Mouse (Mus musculus): Measurements from ENCODE around the gene Olfr1217. TPM values are rescaled to one million over a fixed set of nuclear protein-coding genes. Genes with fewer than 3 reads are reported as not detected.

Olfr1217 gene
- polyA plus RNA-seq, 1 experiment: not detected

DNA sequence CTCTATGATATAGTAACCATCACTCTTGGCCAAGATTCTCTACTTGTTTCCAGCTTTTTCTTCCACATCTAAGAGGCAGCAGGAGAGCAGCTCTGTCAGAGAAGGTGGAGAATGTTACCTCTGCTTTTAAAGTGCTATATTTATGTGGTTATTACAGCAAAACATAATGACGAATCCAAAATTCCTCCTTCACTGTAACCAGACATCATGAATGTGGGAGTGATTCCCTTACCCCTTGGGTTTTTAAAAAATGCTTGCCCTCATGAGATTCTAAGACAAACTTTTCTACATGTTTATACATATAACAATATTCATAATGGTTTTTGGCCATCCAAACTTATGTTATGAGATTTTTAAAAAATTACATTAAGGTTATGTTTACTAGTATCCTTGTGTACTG, 39.3 kb downstream of the Olfr1217 start, which contains the start of gene Olfr1214:
Olfr1214 (minus strand) TSS at position 101 of the 400 bp plus-strand sequence.
- Histone ChIP-seq H3K4me3 (ENCODE audit: low read depth, low read length) (no peak within 1 kb of the TSS), H3K27me3 (ENCODE audit: control insufficient read depth, insufficient read depth, low read length, poor library complexity, severe bottlenecking) (no peaks in the 10 kb centered on the region), H3K9ac (ENCODE audit: low read depth, poor library complexity, severe bottlenecking) (no peak within 1 kb of the TSS), H3K9me3 (replicated peaks; ENCODE audit: control insufficient read depth, insufficient read depth, low read length, poor library complexity, severe bottlenecking) (no peaks in the 10 kb centered on the region), H3K4me1 (ENCODE audit: control insufficient read depth, insufficient read depth, low read length) (no peaks in the 10 kb centered on the region), H3K27ac (ENCODE audit: insufficient read depth, low read length) (no peak within 1 kb of the TSS), H3K36me3 (ENCODE audit: control insufficient read depth, insufficient read depth, low read length, poor library complexity, severe bottlenecking) (no peaks in the 10 kb centered on the region)
- no peak for TF ChIP-seq POLR2A (IDR thresholded peaks at IDR 0.05; ENCODE audit: insufficient read depth, low read length)
- TF ChIP-seq EP300 (IDR thresholded peaks at IDR 0.05; ENCODE audit: insufficient read depth, low read depth, low read length): no peak
- no peak for TF ChIP-seq CTCF (IDR thresholded peaks at IDR 0.05; ENCODE audit: low read depth, low read length)

DNA sequence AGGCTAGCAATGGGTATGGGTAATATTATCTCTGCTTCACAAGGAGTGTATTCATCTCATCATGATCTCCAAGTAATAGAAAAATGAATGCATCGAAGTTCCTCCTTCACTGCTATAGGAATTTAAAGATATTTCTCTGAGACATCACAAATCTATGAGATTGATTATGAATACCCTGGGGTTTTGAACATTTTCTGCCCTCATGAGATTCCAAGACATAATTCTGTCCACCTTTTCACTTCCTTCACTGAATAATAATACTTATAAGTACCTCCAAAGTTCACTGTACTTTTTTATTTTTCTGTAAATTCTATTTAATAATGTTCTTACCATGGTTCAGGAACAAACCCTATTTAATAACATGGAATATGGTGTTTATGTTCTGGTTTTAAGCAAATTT, 51.7 kb downstream of the Olfr1217 start, which contains the start of gene Gm13762:
Gm13762 (minus strand) TSS at position 101 of the 400 bp plus-strand sequence.
- Histone ChIP-seq H3K4me3 (ENCODE audit: low read depth, low read length) (no peak within 1 kb of the TSS), H3K27me3 (ENCODE audit: control insufficient read depth, insufficient read depth, low read length, poor library complexity, severe bottlenecking) (no peaks in the 10 kb centered on the region), H3K36me3 (ENCODE audit: control insufficient read depth, insufficient read depth, low read length, poor library complexity, severe bottlenecking) (no peaks in the 10 kb centered on the region), H3K9me3 (replicated peaks; ENCODE audit: control insufficient read depth, insufficient read depth, low read length, poor library complexity, severe bottlenecking) (no peaks in the 10 kb centered on the region), H3K27ac (ENCODE audit: insufficient read depth, low read length) (no peak within 1 kb of the TSS), H3K9ac (ENCODE audit: low read depth, poor library complexity, severe bottlenecking) (no peak within 1 kb of the TSS), H3K4me1 (ENCODE audit: control insufficient read depth, insufficient read depth, low read length) (no peaks in the 10 kb centered on the region)
- TF ChIP-seq CTCF (IDR thresholded peaks at IDR 0.05; ENCODE audit: low read depth, low read length) (no peak), POLR2A (IDR thresholded peaks at IDR 0.05; ENCODE audit: insufficient read depth, low read length) (no peak), EP300 (IDR thresholded peaks at IDR 0.05; ENCODE audit: insufficient read depth, low read depth, low read length) (no peak)

Other genes with a start within 250 kb of the Olfr1217 start
- gene Olfr1201, start 239.0 kb downstream of the Olfr1217 start, polyA plus RNA-seq (2011; ENCODE audit: insufficient read depth, insufficient read length, low read depth, missing spikeins): not detected in 2 replicates
- gene Olfr1202, start 217.6 kb downstream of the Olfr1217 start, polyA plus RNA-seq (2011; ENCODE audit: insufficient read depth, insufficient read length, low read depth, missing spikeins): not detected in 2 replicates
- not detected in 2 replicates for gene Olfr1205, start 202.3 kb downstream of the Olfr1217 start, polyA plus RNA-seq (2011; ENCODE audit: insufficient read depth, insufficient read length, low read depth, missing spikeins)
- gene Olfr1204, start 182.8 kb downstream of the Olfr1217 start, polyA plus RNA-seq (2011; ENCODE audit: insufficient read depth, insufficient read length, low read depth, missing spikeins): not detected in 2 replicates
- not detected in 2 replicates for gene Olfr1206, start 168.8 kb downstream of the Olfr1217 start, polyA plus RNA-seq (2011; ENCODE audit: insufficient read depth, insufficient read length, low read depth, missing spikeins)
- not detected in 2 replicates for gene Olfr1208, start 129.8 kb downstream of the Olfr1217 start, polyA plus RNA-seq (2011; ENCODE audit: insufficient read depth, insufficient read length, low read depth, missing spikeins)
- not detected in 2 replicates for gene Olfr1209, start 116.9 kb downstream of the Olfr1217 start, polyA plus RNA-seq (2011; ENCODE audit: insufficient read depth, insufficient read length, low read depth, missing spikeins)
- not detected in 2 replicates for gene Olfr1211, start 94.0 kb downstream of the Olfr1217 start, polyA plus RNA-seq (2011; ENCODE audit: insufficient read depth, insufficient read length, low read depth, missing spikeins)
- not detected in 2 replicates for gene Olfr1212, start 78.1 kb downstream of the Olfr1217 start, polyA plus RNA-seq (2011; ENCODE audit: insufficient read depth, insufficient read length, low read depth, missing spikeins)
- gene Gm13762, start 51.8 kb downstream of the Olfr1217 start, polyA plus RNA-seq (2011; ENCODE audit: insufficient read depth, insufficient read length, low read depth, missing spikeins): not detected in 2 replicates
- not detected in 2 replicates for gene Olfr1214, start 39.4 kb downstream of the Olfr1217 start, polyA plus RNA-seq (2011; ENCODE audit: insufficient read depth, insufficient read length, low read depth, missing spikeins)
- gene Olfr1215, start 25.1 kb downstream of the Olfr1217 start, polyA plus RNA-seq (2011; ENCODE audit: insufficient read depth, insufficient read length, low read depth, missing spikeins): not detected in 2 replicates
- not detected in 2 replicates for gene Olfr1216, start 13.7 kb downstream of the Olfr1217 start, polyA plus RNA-seq (2011; ENCODE audit: insufficient read depth, insufficient read length, low read depth, missing spikeins)
- gene Olfr1218, start 29.1 kb upstream of the Olfr1217 start, polyA plus RNA-seq (2011; ENCODE audit: insufficient read depth, insufficient read length, low read depth, missing spikeins): not detected in 2 replicates
- gene Olfr1219, start 51.4 kb upstream of the Olfr1217 start, polyA plus RNA-seq (2011; ENCODE audit: insufficient read depth, insufficient read length, low read depth, missing spikeins): not detected in 2 replicates
- not detected in 2 replicates for gene Olfr1220, start 74.8 kb upstream of the Olfr1217 start, polyA plus RNA-seq (2011; ENCODE audit: insufficient read depth, insufficient read length, low read depth, missing spikeins)
- not detected in 2 replicates for gene Olfr1221, start 85.2 kb upstream of the Olfr1217 start, polyA plus RNA-seq (2011; ENCODE audit: insufficient read depth, insufficient read length, low read depth, missing spikeins)
- not detected in 2 replicates for gene Olfr1222, start 101.0 kb upstream of the Olfr1217 start, polyA plus RNA-seq (2011; ENCODE audit: insufficient read depth, insufficient read length, low read depth, missing spikeins)
- not detected in 2 replicates for gene Olfr1223, start 119.5 kb upstream of the Olfr1217 start, polyA plus RNA-seq (2011; ENCODE audit: insufficient read depth, insufficient read length, low read depth, missing spikeins)
- not detected in 2 replicates for gene Olfr1224-ps1, start 132.0 kb upstream of the Olfr1217 start, polyA plus RNA-seq (2011; ENCODE audit: insufficient read depth, insufficient read length, low read depth, missing spikeins)
- not detected in 2 replicates for gene Olfr1225, start 142.6 kb upstream of the Olfr1217 start, polyA plus RNA-seq (2011; ENCODE audit: insufficient read depth, insufficient read length, low read depth, missing spikeins)
- not detected in 2 replicates for gene Olfr1226, start 168.0 kb upstream of the Olfr1217 start, polyA plus RNA-seq (2011; ENCODE audit: insufficient read depth, insufficient read length, low read depth, missing spikeins)
- gene Olfr1228, start 222.0 kb upstream of the Olfr1217 start, polyA plus RNA-seq (2011; ENCODE audit: insufficient read depth, insufficient read length, low read depth, missing spikeins): not detected in 2 replicates